Mouse (Mus musculus): ENCODE measurements at regions not wholly inside any gene's neighbourhood (a gene's known extent, or its start where the extent isn't known, plus 50 kb on each side); places are given as distances from the start of the nearest gene placed in this dataset.
A peak's percentile ranks its signal among the peaks of the same experiment; 100 is the strongest.

DNA sequence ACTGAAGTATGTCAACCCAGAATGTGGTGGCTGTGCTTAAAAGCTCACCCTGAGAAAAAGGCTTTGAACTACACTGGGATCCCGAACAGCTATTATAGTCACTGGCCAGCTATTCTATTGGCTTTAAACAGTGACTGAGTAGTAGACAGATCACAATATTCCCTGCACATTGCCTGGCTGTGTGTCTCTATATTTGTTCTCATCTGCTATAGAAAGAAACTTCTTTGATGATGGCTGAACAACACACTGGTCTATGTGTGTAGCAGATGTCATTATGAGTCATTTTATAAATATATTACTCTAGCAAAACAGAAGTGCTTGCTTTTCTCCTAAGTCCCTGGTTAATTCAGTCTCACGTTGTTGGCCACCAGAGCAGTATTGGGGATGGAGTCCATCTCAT is 152.1 kb upstream of the Slco6d1 start:
- Histone ChIP-seq H3K4me1 (ENCODE audit: control insufficient read depth, insufficient read depth, low read length) (no peaks in the 10 kb centered on the region), H3K4me2 (ENCODE audit: low read depth, low read length) (no peak overlapping the region), H3K27ac (replicated peaks; ENCODE audit: low read depth, low read length) (no peak overlapping the region), H3K27me3 (replicated peaks; ENCODE audit: control insufficient read depth, insufficient read depth, low read length) (no peaks in the 10 kb centered on the region), H3K4me3 (ENCODE audit: low read depth, low read length) (no peak overlapping the region), H3K36me3 (ENCODE audit: control insufficient read depth, insufficient read depth, low read length) (no peaks in the 10 kb centered on the region), H3K9me3 (ENCODE audit: control insufficient read depth, low read length) (no peaks in the 10 kb centered on the region), H3K9ac (ENCODE audit: low read depth, low read length) (no peak overlapping the region)
- ATAC-seq (ENCODE audit: low read depth) = no peak
- no peak for DNase-seq (ENCODE audit: low spot score)
- 76% methylated on average over 2 of the region's 2 CpGs for WGBS

DNA sequence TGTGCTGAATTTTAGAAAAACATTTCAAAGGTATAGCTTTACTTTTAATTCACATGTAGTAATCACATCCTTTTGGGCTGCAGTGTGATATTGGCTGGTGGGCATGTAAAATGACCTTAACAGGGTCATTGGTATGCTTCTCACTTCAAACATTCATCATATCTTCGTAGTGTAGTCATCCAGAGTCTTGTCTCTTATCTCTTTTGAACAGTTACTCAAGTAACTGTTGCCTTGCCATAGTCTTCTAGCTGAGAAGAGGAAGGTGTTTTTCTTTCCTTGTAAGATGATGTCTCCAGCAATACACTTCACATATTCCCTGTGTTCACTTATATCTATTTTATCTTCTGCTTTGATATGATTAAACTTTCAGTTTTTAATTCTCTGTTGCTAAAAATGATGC is 150.7 kb upstream of the Slco6d1 start:
- Histone ChIP-seq H3K36me3 (ENCODE audit: control insufficient read depth, insufficient read depth, low read length) (no peaks in the 10 kb centered on the region), H3K27me3 (replicated peaks; ENCODE audit: control insufficient read depth, insufficient read depth, low read length) (no peaks in the 10 kb centered on the region), H3K4me3 (ENCODE audit: low read depth, low read length) (no peak overlapping the region), H3K9me3 (ENCODE audit: control insufficient read depth, low read length) (no peaks in the 10 kb centered on the region), H3K9ac (ENCODE audit: low read depth, low read length) (no peak overlapping the region), H3K4me2 (ENCODE audit: low read depth, low read length) (no peak overlapping the region), H3K4me1 (ENCODE audit: control insufficient read depth, insufficient read depth, low read length) (no peaks in the 10 kb centered on the region), H3K27ac (replicated peaks; ENCODE audit: low read depth, low read length) (no peak overlapping the region)
- 58% methylated on average over 1 of the region's 1 CpGs for WGBS
- ATAC-seq (ENCODE audit: low read depth) = no peak
- DNase-seq (ENCODE audit: low spot score) = no peak

DNA sequence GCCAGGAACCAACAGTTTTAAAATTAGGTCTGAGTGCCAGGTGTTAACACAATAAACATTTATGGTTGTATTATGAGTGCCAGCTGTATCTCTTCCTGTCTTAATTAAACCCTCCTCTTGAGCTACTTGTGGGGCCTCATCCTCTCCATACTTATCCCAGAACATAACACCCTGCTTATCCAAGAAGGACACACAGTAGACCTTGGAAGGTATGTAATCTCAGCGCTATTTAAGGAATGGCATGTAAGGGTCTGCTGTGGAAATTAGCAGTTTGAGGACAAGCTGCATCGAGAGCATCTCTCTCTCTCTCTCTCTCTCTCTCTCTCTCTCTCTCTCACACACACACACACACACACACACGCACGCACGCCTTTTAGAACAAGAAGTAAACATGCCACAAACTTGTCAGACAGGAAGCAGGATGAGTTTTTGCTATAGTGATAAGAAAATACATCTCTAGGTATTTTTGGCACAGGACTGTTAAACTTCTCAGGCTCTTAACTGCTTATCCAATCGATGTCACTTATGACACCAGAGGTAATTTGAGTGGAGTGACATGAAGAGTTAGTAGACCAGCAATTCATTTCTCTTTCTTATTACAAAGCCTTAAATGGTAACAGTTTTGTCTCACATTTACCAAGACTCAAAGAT is 146.8 kb upstream of the Slco6d1 start:
- Histone ChIP-seq H3K9ac (ENCODE audit: low read depth, low read length) (no peak overlapping the region), H3K4me1 (ENCODE audit: control insufficient read depth, insufficient read depth, low read length) (no peaks in the 10 kb centered on the region), H3K27ac (replicated peaks; ENCODE audit: low read depth, low read length) (no peak overlapping the region), H3K4me2 (ENCODE audit: low read depth, low read length) (no peak overlapping the region), H3K9me3 (ENCODE audit: control insufficient read depth, low read length) (no peaks in the 10 kb centered on the region), H3K4me3 (ENCODE audit: low read depth, low read length) (no peak overlapping the region), H3K36me3 (ENCODE audit: control insufficient read depth, insufficient read depth, low read length) (no peaks in the 10 kb centered on the region), H3K27me3 (replicated peaks; ENCODE audit: control insufficient read depth, insufficient read depth, low read length) (no peaks in the 10 kb centered on the region)
- ATAC-seq (ENCODE audit: low read depth) (no peak), DNase-seq (ENCODE audit: low spot score) (no peak)
- WGBS = 69% methylated on average over 6 of the region's 6 CpGs

DNA sequence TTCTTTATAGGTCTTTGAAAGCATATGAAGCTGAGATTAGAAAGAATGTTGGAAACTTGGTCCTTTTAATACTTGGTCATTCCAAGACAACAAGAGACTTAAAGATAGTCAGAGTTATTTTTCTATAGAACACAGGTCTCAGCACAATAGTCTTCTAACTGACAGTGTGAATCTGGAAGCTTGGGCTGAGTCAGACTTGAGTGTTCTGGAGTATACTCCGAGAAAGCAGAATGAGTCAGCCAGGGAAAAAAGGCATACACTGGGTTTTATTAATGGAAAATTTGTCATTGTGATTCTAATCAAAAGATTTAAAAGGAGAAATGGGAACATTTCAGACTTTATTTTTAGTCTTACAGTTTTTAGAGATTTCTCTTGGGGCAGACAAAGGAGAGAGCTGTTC is 145.4 kb upstream of the Slco6d1 start:
- ATAC-seq (ENCODE audit: low read depth) (no peak), DNase-seq (ENCODE audit: low spot score) (no peak)
- no peak overlapping the region for H3K4me2 ChIP-seq (ENCODE audit: low read depth, low read length)
- no peak overlapping the region for H3K9ac ChIP-seq (ENCODE audit: low read depth, low read length)
- 79% methylated on average over 1 of the region's 1 CpGs for WGBS
- H3K27ac ChIP-seq (replicated peaks; ENCODE audit: low read depth, low read length) = no peak overlapping the region
- H3K9me3 ChIP-seq (ENCODE audit: control insufficient read depth, low read length) = no peaks in the 10 kb centered on the region
- H3K4me1 ChIP-seq (ENCODE audit: control insufficient read depth, insufficient read depth, low read length) = no peaks in the 10 kb centered on the region
- no peaks in the 10 kb centered on the region for H3K36me3 ChIP-seq (ENCODE audit: control insufficient read depth, insufficient read depth, low read length)
- H3K4me3 ChIP-seq (ENCODE audit: low read depth, low read length) = no peak overlapping the region
- H3K27me3 ChIP-seq (replicated peaks; ENCODE audit: control insufficient read depth, insufficient read depth, low read length) = no peaks in the 10 kb centered on the region

- WGBS = 71% methylated on average over 2 of the region's 2 CpGs
- no peak overlapping the region for H3K27ac ChIP-seq (replicated peaks; ENCODE audit: low read depth, low read length)
- no peaks in the 10 kb centered on the region for H3K9me3 ChIP-seq (ENCODE audit: control insufficient read depth, low read length)
- no peak overlapping the region for H3K4me3 ChIP-seq (ENCODE audit: low read depth, low read length)
- no peak for ATAC-seq (ENCODE audit: low read depth)
- H3K27me3 ChIP-seq (replicated peaks; ENCODE audit: control insufficient read depth, insufficient read depth, low read length) = no peaks in the 10 kb centered on the region
- H3K9ac ChIP-seq (ENCODE audit: low read depth, low read length) = no peak overlapping the region
- no peak overlapping the region for H3K4me2 ChIP-seq (ENCODE audit: low read depth, low read length)
- H3K36me3 ChIP-seq (ENCODE audit: control insufficient read depth, insufficient read depth, low read length) = no peaks in the 10 kb centered on the region
- no peaks in the 10 kb centered on the region for H3K4me1 ChIP-seq (ENCODE audit: control insufficient read depth, insufficient read depth, low read length)
- DNase-seq (ENCODE audit: low spot score) = no peak
Measured at GRCm38 (mm10) chr1:98279446-98280048, 141.4 kb upstream of the Slco6d1 start.

DNA sequence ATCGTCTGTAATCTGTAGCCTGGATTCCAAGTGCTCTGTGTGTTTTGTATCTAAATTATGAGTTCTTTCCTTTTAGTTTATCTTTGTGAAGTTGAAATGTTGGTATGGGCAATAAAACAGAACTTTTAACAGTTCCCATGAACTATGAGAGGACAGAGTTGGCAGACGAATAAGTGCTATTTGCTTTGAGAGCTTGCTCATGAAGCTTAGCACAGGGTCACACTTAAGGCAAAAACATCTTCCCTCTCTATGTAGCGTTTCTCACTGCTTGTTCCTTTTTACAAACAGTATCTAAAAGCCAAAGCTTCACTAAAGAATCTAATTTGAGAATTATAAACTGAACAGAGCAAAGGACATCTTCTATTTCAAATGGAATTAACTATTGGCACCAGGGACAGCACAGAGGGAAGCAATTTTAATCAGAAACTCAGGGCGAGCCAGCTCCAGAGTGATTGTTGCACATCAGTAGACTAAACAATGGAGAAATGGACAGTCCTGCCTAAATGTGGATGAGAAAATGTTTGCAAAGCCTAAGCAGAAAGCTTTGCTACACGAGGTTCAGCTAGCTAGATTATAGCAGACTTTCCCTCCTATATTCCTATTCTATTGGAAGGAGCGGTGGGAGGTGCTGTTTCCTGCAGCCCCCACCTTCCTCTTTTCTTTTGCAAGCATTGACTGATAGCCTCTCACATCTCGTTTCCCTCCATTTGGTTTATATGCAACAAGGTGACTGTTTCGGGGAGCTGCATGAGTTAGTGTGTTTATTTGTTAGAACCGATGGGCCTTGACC is 140.5 kb upstream of the Slco6d1 start:
- Histone ChIP-seq H3K4me1 (ENCODE audit: control insufficient read depth, insufficient read depth, low read length) (no peaks in the 10 kb centered on the region), H3K9ac (ENCODE audit: low read depth, low read length) (no peak overlapping the region), H3K27ac (replicated peaks; ENCODE audit: low read depth, low read length) (no peak overlapping the region), H3K4me2 (ENCODE audit: low read depth, low read length) (no peak overlapping the region), H3K4me3 (ENCODE audit: low read depth, low read length) (no peak overlapping the region), H3K27me3 (replicated peaks; ENCODE audit: control insufficient read depth, insufficient read depth, low read length) (no peaks in the 10 kb centered on the region), H3K9me3 (ENCODE audit: control insufficient read depth, low read length) (no peaks in the 10 kb centered on the region), H3K36me3 (ENCODE audit: control insufficient read depth, insufficient read depth, low read length) (no peaks in the 10 kb centered on the region)
- 69% methylated on average over 9 of the region's 9 CpGs for WGBS
- ATAC-seq (ENCODE audit: low read depth) = no peak
- peak; percentile 45 for DNase-seq (ENCODE audit: low spot score)

GRCm38 (mm10) chr1:98281053-98281770 is 139.7 kb upstream of the Slco6d1 start:
- Histone ChIP-seq H3K4me2 (ENCODE audit: low read depth, low read length) (no peak overlapping the region), H3K4me3 (ENCODE audit: low read depth, low read length) (no peak overlapping the region), H3K4me1 (ENCODE audit: control insufficient read depth, insufficient read depth, low read length) (no peaks in the 10 kb centered on the region), H3K9ac (ENCODE audit: low read depth, low read length) (no peak overlapping the region), H3K9me3 (ENCODE audit: control insufficient read depth, low read length) (no peaks in the 10 kb centered on the region), H3K36me3 (ENCODE audit: control insufficient read depth, insufficient read depth, low read length) (no peaks in the 10 kb centered on the region), H3K27ac (replicated peaks; ENCODE audit: low read depth, low read length) (no peak overlapping the region), H3K27me3 (replicated peaks; ENCODE audit: control insufficient read depth, insufficient read depth, low read length) (no peaks in the 10 kb centered on the region)
- 77% methylated on average over 2 of the region's 2 CpGs for WGBS
- no peak for DNase-seq (ENCODE audit: low spot score)
- ATAC-seq (ENCODE audit: low read depth) = no peak

DNA sequence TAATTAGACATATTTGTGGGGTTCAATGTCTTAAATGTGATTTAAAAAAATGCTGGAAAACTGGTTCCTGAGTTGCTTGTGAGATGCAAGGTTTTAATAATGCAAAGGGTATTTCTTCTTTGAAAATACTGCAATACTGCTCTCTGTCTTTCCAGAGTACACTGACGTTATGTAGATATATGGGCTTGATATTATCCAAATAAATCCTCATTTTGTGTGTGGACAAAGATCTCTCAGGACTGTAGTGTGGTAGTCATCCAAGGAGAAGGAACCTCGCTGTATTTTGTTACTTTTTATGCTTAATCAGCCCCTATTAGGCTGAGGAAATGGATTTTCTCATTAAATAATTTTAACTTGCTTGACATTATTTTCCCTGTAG is 139.2 kb upstream of the Slco6d1 start:
- H3K27ac ChIP-seq (replicated peaks; ENCODE audit: low read depth, low read length) = no peak overlapping the region
- no peak overlapping the region for H3K9ac ChIP-seq (ENCODE audit: low read depth, low read length)
- H3K36me3 ChIP-seq (ENCODE audit: control insufficient read depth, insufficient read depth, low read length) = no peaks in the 10 kb centered on the region
- ATAC-seq (ENCODE audit: low read depth) (no peak), DNase-seq (ENCODE audit: low spot score) (no peak)
- H3K9me3 ChIP-seq (ENCODE audit: control insufficient read depth, low read length) = no peaks in the 10 kb centered on the region
- H3K4me2 ChIP-seq (ENCODE audit: low read depth, low read length) = no peak overlapping the region
- H3K27me3 ChIP-seq (replicated peaks; ENCODE audit: control insufficient read depth, insufficient read depth, low read length) = no peaks in the 10 kb centered on the region
- H3K4me3 ChIP-seq (ENCODE audit: low read depth, low read length) = no peak overlapping the region
- 63% methylated on average over 2 of the region's 2 CpGs for WGBS
- no peaks in the 10 kb centered on the region for H3K4me1 ChIP-seq (ENCODE audit: control insufficient read depth, insufficient read depth, low read length)

Measured in embryonic facial prominence, embryonic 14.5 days (tissue).